Mouse (Mus musculus): Measurements from ENCODE around the gene Pacs2.

DNA sequence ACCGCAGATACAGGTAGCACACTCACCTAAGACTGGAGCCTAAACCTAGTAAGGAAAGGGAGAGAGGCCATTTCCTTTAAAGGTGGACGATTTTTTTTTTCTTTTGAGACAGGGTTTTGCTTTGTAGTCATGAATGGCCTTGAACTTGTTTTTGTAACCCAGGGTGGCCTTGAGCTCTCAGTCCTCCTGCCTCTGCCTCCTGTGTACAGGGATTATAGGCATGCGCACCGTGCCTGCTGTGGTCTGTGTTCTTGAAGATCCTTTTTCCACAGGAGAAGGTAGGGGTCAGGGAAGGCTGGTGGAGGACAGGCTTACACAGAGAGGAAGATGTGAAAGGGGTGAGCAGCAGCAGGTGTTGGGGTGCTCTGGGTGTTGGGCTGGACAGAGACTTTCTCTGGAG lies 1.6 kb downstream of the Pacs2 start:
- TF ChIP-seq EP300 (IDR thresholded peaks at IDR 0.05; ENCODE audit: insufficient read depth, low read depth, low read length) = no peak
- TF ChIP-seq CTCF (IDR thresholded peaks at IDR 0.05) = no peak
- TF ChIP-seq POLR2A (IDR thresholded peaks at IDR 0.05; ENCODE audit: insufficient read depth, low read depth, low read length) = no peak
